Mouse (Mus musculus) left cerebral cortex, adult 6 months (tissue): ENCODE results near the gene Olfr763. TPM values are rescaled to one million over a fixed set of nuclear protein-coding genes. Genes with fewer than 3 reads are reported as not detected.

ENCODE experiments used
- long read RNA-seq, 2 experiments: library from polyadenylated mRNA; unstranded; transcript quantifications; one replicate each; pipeline ENCODE4 v2.0.0; 2019 to 2020
- polyA plus RNA-seq: library from polyadenylated mRNA; unstranded; fragments of <200 nt; fragmentation: Nextera tagmentation; gene quantifications from 2 replicates; pipeline ENCODE4 v1.2.3, GENCODE M21; 2021

Gene Olfr763
- polyA plus RNA-seq = not detected in 2 replicates
- long read RNA-seq, experiment 1 = 0 reads
- long read RNA-seq, experiment 2 = 0 reads

GRCm38 (mm10) chr10:129010288-129010841, at the start of gene Olfr763:
Gene Olfr763 (plus strand): TSS chr10:129010791.

GRCm38 (mm10) chr10:128989131-128989530, 21.5 kb upstream of the Olfr763 start, which contains the start of gene Olfr9:
Gene Olfr9 (plus strand): TSS chr10:128989431.

GRCm38 (mm10) chr10:129039796-129040195, 29.2 kb downstream of the Olfr763 start, which contains the start of gene Olfr764-ps1:
Gene Olfr764-ps1 (minus strand): TSS chr10:129039896.

GRCm38 (mm10) chr10:129049898-129050297, 39.3 kb downstream of the Olfr763 start, which contains the start of gene Olfr765:
Gene Olfr765 (minus strand): TSS chr10:129049998.

Other genes starting within 250 kb of the Olfr763 start
- gene Mmp19, start 219.9 kb upstream of the Olfr763 start, polyA plus RNA-seq = 0.12 and 0.13 TPM in 2 replicates
- gene Dnajc14, start 206.7 kb upstream of the Olfr763 start, polyA plus RNA-seq = 16.9 and 25.3 TPM in 2 replicates
- gene Tmem198b, start 206.4 kb upstream of the Olfr763 start, polyA plus RNA-seq = 3.4 and 3.7 TPM in 2 replicates
- 113 and 124 TPM in 2 replicates for gene Sarnp, start 193.5 kb upstream of the Olfr763 start, polyA plus RNA-seq
- gene Ormdl2, start 189.1 kb upstream of the Olfr763 start, polyA plus RNA-seq = 21.7 and 22.4 TPM in 2 replicates
- gene Gdf11, start 119.1 kb upstream of the Olfr763 start, polyA plus RNA-seq = 2.9 and 4.7 TPM in 2 replicates
- 156 and 164 TPM in 2 replicates for gene Cd63, start 109.8 kb upstream of the Olfr763 start, polyA plus RNA-seq
- 7.4 and 8.4 TPM in 2 replicates for gene Rdh5, start 87.9 kb upstream of the Olfr763 start, polyA plus RNA-seq
- 336 and 357 TPM in 2 replicates for gene Bloc1s1, start 86.8 kb upstream of the Olfr763 start, polyA plus RNA-seq
- gene Itga7, start 77.0 kb upstream of the Olfr763 start, polyA plus RNA-seq = 2.2 and 2.5 TPM in 2 replicates
- gene Mettl7b, start 49.8 kb upstream of the Olfr763 start, polyA plus RNA-seq = not detected in 2 replicates
- gene Olfr9, start 21.4 kb upstream of the Olfr763 start, polyA plus RNA-seq = not detected in 2 replicates
- not detected in 2 replicates for gene Olfr764-ps1, start 29.1 kb downstream of the Olfr763 start, polyA plus RNA-seq
- gene Olfr765, start 39.2 kb downstream of the Olfr763 start, polyA plus RNA-seq = not detected in 2 replicates
- gene Olfr766-ps1, start 58.2 kb downstream of the Olfr763 start, polyA plus RNA-seq = not detected in 2 replicates
- not detected in 2 replicates for gene Olfr767, start 72.1 kb downstream of the Olfr763 start, polyA plus RNA-seq
- not detected in 2 replicates for gene Olfr768, start 88.6 kb downstream of the Olfr763 start, polyA plus RNA-seq
- not detected in 2 replicates for gene Olfr769, start 107.1 kb downstream of the Olfr763 start, polyA plus RNA-seq
- not detected in 2 replicates for gene Olfr770, start 128.2 kb downstream of the Olfr763 start, polyA plus RNA-seq
- not detected in 2 replicates for gene Olfr771, start 154.0 kb downstream of the Olfr763 start, polyA plus RNA-seq
- gene Olfr772, start 167.1 kb downstream of the Olfr763 start, polyA plus RNA-seq = not detected in 2 replicates
- gene Olfr773, start 176.6 kb downstream of the Olfr763 start, polyA plus RNA-seq = not detected in 2 replicates
- not detected in 2 replicates for gene Olfr774, start 225.4 kb downstream of the Olfr763 start, polyA plus RNA-seq
- not detected in 2 replicates for gene Olfr775, start 237.6 kb downstream of the Olfr763 start, polyA plus RNA-seq
- gene Olfr776, start 248.3 kb downstream of the Olfr763 start, polyA plus RNA-seq = not detected in 2 replicates